Mouse (Mus musculus) testis, postnatal 10 days (tissue): ENCODE results near the gene Hemk1.
A peak's percentile ranks its signal among the peaks of the same experiment; 100 is the strongest.

Experiments
- DNase-seq: peaks from one replicate; pipeline ENCODE4 v3.0.0; 2021; ENCODE audit warnings: low spot score

Hemk1 gene

GRCm38 (mm10) chr9:107295616-107296015, 42.5 kb downstream of the Hemk1 start:
- no peak for DNase-seq

- DNase-seq = peak; percentile 95
These were observed 43.9 kb downstream of the Hemk1 start for GRCm38 (mm10) chr9:107294249-107294648.

GRCm38 (mm10) chr9:107290897-107291296, 47.3 kb downstream of the Hemk1 start:
- DNase-seq = peak; percentile 93

GRCm38 (mm10) chr9:107289211-107290076, 48.7 kb downstream of the Hemk1 start, which contains the start of gene Mapkapk3:
Mapkapk3 (minus strand) TSS chr9:107289877.
- DNase-seq = peak; percentile 92

GRCm38 (mm10) chr9:107288711-107289110, 49.4 kb downstream of the Hemk1 start:
- no peak for DNase-seq

GRCm38 (mm10) chr9:107288105-107288650, 50.0 kb downstream of the Hemk1 start:
- DNase-seq = no peak

- no peak for DNase-seq
These were observed 50.9 kb downstream of the Hemk1 start for GRCm38 (mm10) chr9:107287294-107287693.

- DNase-seq = no peak
These were observed 53.1 kb downstream of the Hemk1 start for GRCm38 (mm10) chr9:107285009-107285408.

- DNase-seq = no peak
These were observed 55.2 kb downstream of the Hemk1 start for GRCm38 (mm10) chr9:107282951-107283350.

GRCm38 (mm10) chr9:107281241-107281987, 56.7 kb downstream of the Hemk1 start:
- no peak for DNase-seq

GRCm38 (mm10) chr9:107280322-107281027, 57.7 kb downstream of the Hemk1 start:
- DNase-seq = no peak

- no peak for DNase-seq
These were observed 58.5 kb downstream of the Hemk1 start for GRCm38 (mm10) chr9:107279378-107280321.

- DNase-seq = no peak
These were observed 59.4 kb downstream of the Hemk1 start for GRCm38 (mm10) chr9:107278527-107279377.

- DNase-seq = no peak
These were observed 60.0 kb downstream of the Hemk1 start for GRCm38 (mm10) chr9:107278126-107278525.

GRCm38 (mm10) chr9:107277603-107278002, 60.5 kb downstream of the Hemk1 start:
- DNase-seq = no peak
